Mouse (Mus musculus) heart, adult 2 months (tissue): Measurements from ENCODE around the gene Ccer2.

Experiments used
- CTCF ChIP-seq: fragments of 200-600 bp; IDR thresholded peaks from 2 replicates; pipeline ENCODE4 v1.8.1; 2022; ENCODE audit warnings: antibody characterized with exemption, mild to moderate bottlenecking, moderate library complexity
- EP300 ChIP-seq: fragments of 200-500 bp; IDR thresholded peaks from 2 replicates; pipeline ENCODE4 v1.6.1; 2011; ENCODE audit warnings: low read depth, low read length, control low read depth; ENCODE audit not compliant: insufficient read depth

DNA sequence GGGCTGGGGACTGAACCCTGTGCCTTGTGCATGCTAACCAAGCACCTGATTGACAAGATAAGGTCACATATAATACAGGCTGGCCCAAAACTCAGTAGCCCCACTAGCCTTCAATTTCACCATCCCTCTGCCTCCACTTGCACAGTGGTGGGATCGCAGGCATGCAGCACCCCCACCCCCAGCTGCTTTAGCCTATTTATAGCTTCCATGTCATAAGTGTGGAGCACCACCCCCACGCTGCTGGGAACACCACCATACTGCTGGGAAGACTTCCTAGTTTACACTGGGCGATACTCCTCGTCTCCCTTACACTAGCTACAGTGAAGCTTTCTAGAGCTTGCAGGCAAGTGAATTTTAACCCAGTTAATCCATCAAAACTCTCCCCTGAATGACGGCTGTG is 41.3 kb upstream of the Ccer2 start:
- TF ChIP-seq CTCF (no peak), EP300 (no peak)
